Mouse (Mus musculus): ENCODE results near the gene Syn2. TPM values are rescaled to one million over a fixed set of nuclear protein-coding genes. Genes with fewer than 3 reads are reported as not detected.

The Syn2 gene
- polyA plus RNA-seq, 1 experiment from 2014 or later: 2.8 TPM

GRCm38 (mm10) chr6:115288223-115288622, 153.5 kb downstream of the Syn2 start:
- no peak overlapping the region for H3K9ac ChIP-seq (replicated peaks; ENCODE audit: low read length)
- no peaks in the 10 kb centered on the region for H3K27me3 ChIP-seq (ENCODE audit: control insufficient read depth, insufficient read depth, low read length)
- H3K4me1 ChIP-seq (ENCODE audit: control insufficient read depth, insufficient read depth, low read length): no peaks in the 10 kb centered on the region
- ATAC-seq (replicated peaks; ENCODE audit: insufficient number of reproducible peaks, low FRiP score, low TSS enrichment, low read depth): no peak
- no peak overlapping the region for H3K4me2 ChIP-seq (ENCODE audit: low read depth, low read length)
- 92% methylated on average over 3 of the region's 3 CpGs for WGBS
- no peak overlapping the region for H3K4me3 ChIP-seq (ENCODE audit: low read depth, low read length)
- H3K27ac ChIP-seq (replicated peaks; ENCODE audit: low read depth, low read length): no peak overlapping the region
- no peak for DNase-seq (ENCODE audit: low spot score)
- no peaks in the 10 kb centered on the region for H3K9me3 ChIP-seq (replicated peaks; ENCODE audit: control insufficient read depth, low read length)
- H3K36me3 ChIP-seq (replicated peaks; ENCODE audit: control insufficient read depth, insufficient read depth, low read depth, low read length): no peaks in the 10 kb centered on the region

- WGBS: 48% methylated on average over 5 of the region's 5 CpGs
Observed at GRCm38 (mm10) chr6:115290561-115290960, 155.9 kb downstream of the Syn2 start.

GRCm38 (mm10) chr6:115291068-115291467, 156.4 kb downstream of the Syn2 start:
- H3K27ac ChIP-seq (replicated peaks; ENCODE audit: low read depth, low read length): no peak overlapping the region
- H3K4me3 ChIP-seq (ENCODE audit: low read depth, low read length): no peak overlapping the region
- H3K27me3 ChIP-seq (ENCODE audit: control insufficient read depth, insufficient read depth, low read length): no peaks in the 10 kb centered on the region
- ATAC-seq (replicated peaks; ENCODE audit: insufficient number of reproducible peaks, low FRiP score, low TSS enrichment, low read depth) (no peak), DNase-seq (ENCODE audit: low spot score) (no peak)
- no peaks in the 10 kb centered on the region for H3K9me3 ChIP-seq (replicated peaks; ENCODE audit: control insufficient read depth, low read length)
- no peak overlapping the region for H3K9ac ChIP-seq (replicated peaks; ENCODE audit: low read length)
- H3K4me1 ChIP-seq (ENCODE audit: control insufficient read depth, insufficient read depth, low read length): no peaks in the 10 kb centered on the region
- no peak overlapping the region for H3K4me2 ChIP-seq (ENCODE audit: low read depth, low read length)
- no peaks in the 10 kb centered on the region for H3K36me3 ChIP-seq (replicated peaks; ENCODE audit: control insufficient read depth, insufficient read depth, low read depth, low read length)
- 87% methylated on average over 2 of the region's 2 CpGs for WGBS

More at GRCm38 (mm10) chr6:115290561-115290960, 155.9 kb downstream of the Syn2 start:
- no peak for DNase-seq (ENCODE audit: low spot score)
- H3K27ac ChIP-seq (replicated peaks; ENCODE audit: low read depth, low read length): no peak overlapping the region
- H3K9me3 ChIP-seq (replicated peaks; ENCODE audit: control insufficient read depth, low read length): no peaks in the 10 kb centered on the region
- no peaks in the 10 kb centered on the region for H3K27me3 ChIP-seq (ENCODE audit: control insufficient read depth, insufficient read depth, low read length)
- no peak overlapping the region for H3K4me3 ChIP-seq (ENCODE audit: low read depth, low read length)
- no peak for ATAC-seq (replicated peaks; ENCODE audit: insufficient number of reproducible peaks, low FRiP score, low TSS enrichment, low read depth)
- H3K36me3 ChIP-seq (replicated peaks; ENCODE audit: control insufficient read depth, insufficient read depth, low read depth, low read length): no peaks in the 10 kb centered on the region
- no peak overlapping the region for H3K9ac ChIP-seq (replicated peaks; ENCODE audit: low read length)
- H3K4me1 ChIP-seq (ENCODE audit: control insufficient read depth, insufficient read depth, low read length): no peaks in the 10 kb centered on the region
- no peak overlapping the region for H3K4me2 ChIP-seq (ENCODE audit: low read depth, low read length)

- Histone ChIP-seq H3K9ac (replicated peaks; ENCODE audit: low read length) (no peak overlapping the region), H3K9me3 (replicated peaks; ENCODE audit: control insufficient read depth, low read length) (no peaks in the 10 kb centered on the region), H3K4me1 (ENCODE audit: control insufficient read depth, insufficient read depth, low read length) (no peaks in the 10 kb centered on the region), H3K4me3 (ENCODE audit: low read depth, low read length) (no peak overlapping the region), H3K4me2 (ENCODE audit: low read depth, low read length) (no peak overlapping the region), H3K36me3 (replicated peaks; ENCODE audit: control insufficient read depth, insufficient read depth, low read depth, low read length) (no peaks in the 10 kb centered on the region), H3K27me3 (ENCODE audit: control insufficient read depth, insufficient read depth, low read length) (no peaks in the 10 kb centered on the region), H3K27ac (replicated peaks; ENCODE audit: low read depth, low read length) (no peak overlapping the region)
- no peak for DNase-seq (ENCODE audit: low spot score)
- 87% methylated on average over 6 of the region's 6 CpGs for WGBS
- no peak for ATAC-seq (replicated peaks; ENCODE audit: insufficient number of reproducible peaks, low FRiP score, low TSS enrichment, low read depth)
Observed at GRCm38 (mm10) chr6:115291823-115292222, 157.1 kb downstream of the Syn2 start.

- DNase-seq (ENCODE audit: low spot score) (no peak), ATAC-seq (replicated peaks; ENCODE audit: insufficient number of reproducible peaks, low FRiP score, low TSS enrichment, low read depth) (no peak)
- Histone ChIP-seq H3K27me3 (ENCODE audit: control insufficient read depth, insufficient read depth, low read length) (no peaks in the 10 kb centered on the region), H3K27ac (replicated peaks; ENCODE audit: low read depth, low read length) (no peak overlapping the region), H3K4me3 (ENCODE audit: low read depth, low read length) (no peak overlapping the region), H3K36me3 (replicated peaks; ENCODE audit: control insufficient read depth, insufficient read depth, low read depth, low read length) (no peaks in the 10 kb centered on the region), H3K9me3 (replicated peaks; ENCODE audit: control insufficient read depth, low read length) (no peaks in the 10 kb centered on the region), H3K4me1 (ENCODE audit: control insufficient read depth, insufficient read depth, low read length) (no peaks in the 10 kb centered on the region), H3K4me2 (ENCODE audit: low read depth, low read length) (no peak overlapping the region), H3K9ac (replicated peaks; ENCODE audit: low read length) (no peak overlapping the region)
- 71% methylated on average over 6 of the region's 6 CpGs for WGBS
Observed at GRCm38 (mm10) chr6:115292621-115293020, 157.9 kb downstream of the Syn2 start.

GRCm38 (mm10) chr6:115293877-115294276, 159.2 kb downstream of the Syn2 start:
- Histone ChIP-seq H3K9me3 (replicated peaks; ENCODE audit: control insufficient read depth, low read length) (no peaks in the 10 kb centered on the region), H3K36me3 (replicated peaks; ENCODE audit: control insufficient read depth, insufficient read depth, low read depth, low read length) (no peaks in the 10 kb centered on the region), H3K4me2 (ENCODE audit: low read depth, low read length) (no peak overlapping the region), H3K4me1 (ENCODE audit: control insufficient read depth, insufficient read depth, low read length) (no peaks in the 10 kb centered on the region), H3K4me3 (ENCODE audit: low read depth, low read length) (no peak overlapping the region), H3K27me3 (ENCODE audit: control insufficient read depth, insufficient read depth, low read length) (no peaks in the 10 kb centered on the region), H3K27ac (replicated peaks; ENCODE audit: low read depth, low read length) (no peak overlapping the region), H3K9ac (replicated peaks; ENCODE audit: low read length) (no peak overlapping the region)
- WGBS: 92% methylated on average over 2 of the region's 2 CpGs
- ATAC-seq (replicated peaks; ENCODE audit: insufficient number of reproducible peaks, low FRiP score, low TSS enrichment, low read depth): no peak
- no peak for DNase-seq (ENCODE audit: low spot score)

GRCm38 (mm10) chr6:115307134-115307533, 172.4 kb downstream of the Syn2 start:
- no peaks in the 10 kb centered on the region for H3K27me3 ChIP-seq (ENCODE audit: control insufficient read depth, insufficient read depth, low read length)
- ATAC-seq (replicated peaks; ENCODE audit: insufficient number of reproducible peaks, low FRiP score, low TSS enrichment, low read depth) (no peak), DNase-seq (ENCODE audit: low spot score) (no peak)
- no peaks in the 10 kb centered on the region for H3K9me3 ChIP-seq (replicated peaks; ENCODE audit: control insufficient read depth, low read length)
- no peaks in the 10 kb centered on the region for H3K36me3 ChIP-seq (replicated peaks; ENCODE audit: control insufficient read depth, insufficient read depth, low read depth, low read length)
- H3K9ac ChIP-seq (replicated peaks; ENCODE audit: low read length): no peak overlapping the region
- H3K27ac ChIP-seq (replicated peaks; ENCODE audit: low read depth, low read length): no peak overlapping the region
- WGBS: 69% methylated on average over 2 of the region's 2 CpGs
- no peak overlapping the region for H3K4me3 ChIP-seq (ENCODE audit: low read depth, low read length)
- H3K4me1 ChIP-seq (ENCODE audit: control insufficient read depth, insufficient read depth, low read length): no peaks in the 10 kb centered on the region
- no peak overlapping the region for H3K4me2 ChIP-seq (ENCODE audit: low read depth, low read length)

GRCm38 (mm10) chr6:115312780-115313179, 178.1 kb downstream of the Syn2 start:
- no peak for ATAC-seq (replicated peaks; ENCODE audit: insufficient number of reproducible peaks, low FRiP score, low TSS enrichment, low read depth)
- no peaks in the 10 kb centered on the region for H3K4me1 ChIP-seq (ENCODE audit: control insufficient read depth, insufficient read depth, low read length)
- no peak overlapping the region for H3K9ac ChIP-seq (replicated peaks; ENCODE audit: low read length)
- no peaks in the 10 kb centered on the region for H3K9me3 ChIP-seq (replicated peaks; ENCODE audit: control insufficient read depth, low read length)
- no peak overlapping the region for H3K4me3 ChIP-seq (ENCODE audit: low read depth, low read length)
- DNase-seq (ENCODE audit: low spot score): no peak
- WGBS: 84% methylated on average over 12 of the region's 12 CpGs
- H3K36me3 ChIP-seq (replicated peaks; ENCODE audit: control insufficient read depth, insufficient read depth, low read depth, low read length): no peaks in the 10 kb centered on the region
- no peaks in the 10 kb centered on the region for H3K27me3 ChIP-seq (ENCODE audit: control insufficient read depth, insufficient read depth, low read length)
- H3K4me2 ChIP-seq (ENCODE audit: low read depth, low read length): no peak overlapping the region
- H3K27ac ChIP-seq (replicated peaks; ENCODE audit: low read depth, low read length): no peak overlapping the region
